Mouse (Mus musculus): ENCODE data around the gene Apol7e. TPM values are rescaled to one million over a fixed set of nuclear protein-coding genes. Genes with fewer than 3 reads are reported as not detected.
"Not testable (repeated sequence)": the region's sequence is repeated elsewhere in the genome, so short reads cannot be mapped to it uniquely, and the experiment has no call there.

The Apol7e gene
- total RNA-seq, 2 experiments from 2014 or later: not detected

- DNase-seq (ENCODE audit: low spot score in 2 of 2): no peak
These were observed 42.0 kb downstream of the Apol7e start for GRCm38 (mm10) chr15:77740511-77741297.

GRCm38 (mm10) chr15:77741556-77741955 is 42.9 kb downstream of the Apol7e start:
- not testable (repeated sequence) for DNase-seq (ENCODE audit: low spot score in 2 of 2)

- DNase-seq (ENCODE audit: low spot score in 2 of 2): no peak
These were observed 46.0 kb downstream of the Apol7e start for GRCm38 (mm10) chr15:77744632-77745031.

- DNase-seq (ENCODE audit: low spot score in 2 of 2): no peak
These were observed 46.4 kb downstream of the Apol7e start for GRCm38 (mm10) chr15:77745081-77745480.

GRCm38 (mm10) chr15:77746326-77746725 is 47.7 kb downstream of the Apol7e start:
- no peak for DNase-seq (ENCODE audit: low spot score in 2 of 2)

GRCm38 (mm10) chr15:77748414-77748813 is 49.8 kb downstream of the Apol7e start:
- no peak for DNase-seq (ENCODE audit: low spot score in 2 of 2)

- DNase-seq (ENCODE audit: low spot score in 2 of 2): no peak
These were observed 51.1 kb downstream of the Apol7e start for GRCm38 (mm10) chr15:77749717-77750116.

- DNase-seq (ENCODE audit: low spot score in 2 of 2): no peak
These were observed 51.8 kb downstream of the Apol7e start for GRCm38 (mm10) chr15:77750461-77750860.

- no peak for DNase-seq (ENCODE audit: low spot score in 2 of 2)
These were observed 53.8 kb downstream of the Apol7e start for GRCm38 (mm10) chr15:77752443-77752842.

- no peak for DNase-seq (ENCODE audit: low spot score in 2 of 2)
These were observed 56.5 kb downstream of the Apol7e start for GRCm38 (mm10) chr15:77755132-77755531.

- DNase-seq (ENCODE audit: low spot score in 2 of 2): no peak
These were observed 57.4 kb downstream of the Apol7e start for GRCm38 (mm10) chr15:77756081-77756480.

GRCm38 (mm10) chr15:77756848-77757247 is 58.2 kb downstream of the Apol7e start, which contains the start of gene Apol8:
TSS of gene Apol8 (minus strand) at chr15:77757003.
- peak; percentile 60 to 70 for DNase-seq (ENCODE audit: low spot score in 2 of 2)

GRCm38 (mm10) chr15:77757586-77758226 is 59.0 kb downstream of the Apol7e start:
- DNase-seq (ENCODE audit: low spot score in 2 of 2): no peak

GRCm38 (mm10) chr15:77760037-77760436 is 61.4 kb downstream of the Apol7e start:
- DNase-seq (ENCODE audit: low spot score in 2 of 2): no peak

GRCm38 (mm10) chr15:77761083-77761482 is 62.4 kb downstream of the Apol7e start:
- no peak for DNase-seq (ENCODE audit: low spot score in 2 of 2)

- peak; percentile 53 to 62 for DNase-seq (ENCODE audit: low spot score in 2 of 2)
These were observed 63.1 kb downstream of the Apol7e start for GRCm38 (mm10) chr15:77761561-77762380.

GRCm38 (mm10) chr15:77763050-77763449 is 64.4 kb downstream of the Apol7e start:
- DNase-seq (ENCODE audit: low spot score in 2 of 2): no peak

GRCm38 (mm10) chr15:77763702-77764101 is 65.0 kb downstream of the Apol7e start:
- no peak for DNase-seq (ENCODE audit: low spot score in 2 of 2)

- DNase-seq (ENCODE audit: low spot score in 2 of 2): no peak
These were observed 65.8 kb downstream of the Apol7e start for GRCm38 (mm10) chr15:77764391-77765006.

- DNase-seq (ENCODE audit: low spot score in 2 of 2): no peak
These were observed 66.9 kb downstream of the Apol7e start for GRCm38 (mm10) chr15:77765484-77766093.

GRCm38 (mm10) chr15:77766981-77767380 is 68.3 kb downstream of the Apol7e start:
- DNase-seq (ENCODE audit: low spot score in 2 of 2): no peak

Measured in layer of hippocampus, postnatal 10 days (tissue).